Mouse (Mus musculus) thymus, adult 2 months (tissue): ENCODE data around the gene Chst11. TPM values are rescaled to one million over a fixed set of nuclear protein-coding genes. Genes with fewer than 3 reads are reported as not detected.
A peak's percentile ranks its signal among the peaks of the same experiment; 100 is the strongest.

Source experiments
- DNase-seq: peaks from one replicate; pipeline ENCODE4 v3.0.0; 2021
- H3K27ac ChIP-seq: fragments of 200-500 bp; 2 replicates; pipeline ENCODE4 v1.5.1; 2012; ENCODE audit warnings: low read length, control low read depth; ENCODE audit not compliant: control insufficient read depth, insufficient read depth
- H3K27me3 ChIP-seq: fragments of 200-500 bp; 2 replicates; pipeline ENCODE4 v1.6.1; 2012; ENCODE audit warnings: mild to moderate bottlenecking, low read length, moderate library complexity, mixed read lengths; ENCODE audit not compliant: control insufficient read depth, insufficient read depth
- H3K36me3 ChIP-seq: fragments of 200-500 bp; 2 replicates; pipeline ENCODE4 v1.6.1; 2012; ENCODE audit warnings: mild to moderate bottlenecking, low read length, moderate library complexity; ENCODE audit not compliant: control insufficient read depth, insufficient read depth
- H3K4me1 ChIP-seq: fragments of 200-500 bp; replicated peaks from 2 replicates; pipeline ENCODE4 v1.6.1; 2012; ENCODE audit warnings: low read length; ENCODE audit not compliant: control insufficient read depth, insufficient read depth
- H3K4me3 ChIP-seq: fragments of 200-500 bp; 2 replicates; pipeline ENCODE4 v1.5.1; 2012; ENCODE audit warnings: mild to moderate bottlenecking, low read length, control low read depth, moderate library complexity; ENCODE audit not compliant: control insufficient read depth, insufficient read depth
- CTCF ChIP-seq: fragments of 200-500 bp; IDR thresholded peaks from 2 replicates; pipeline ENCODE4 v1.5.1; 2012; ENCODE audit warnings: mild to moderate bottlenecking, control low read depth, low read length, moderate library complexity, borderline replicate concordance; ENCODE audit not compliant: control insufficient read depth, poor library complexity, insufficient read depth; ENCODE audit errors: extremely low read depth
- POLR2A ChIP-seq: fragments of 200-500 bp; IDR thresholded peaks from 2 replicates; pipeline ENCODE4 v1.6.1; 2012; ENCODE audit warnings: mild to moderate bottlenecking, low read length, control low read depth, moderate library complexity; ENCODE audit not compliant: control insufficient read depth, poor library complexity, insufficient read depth; ENCODE audit errors: extremely low read depth
- WGBS: fragments of 180-500 bp; shearing (Covaris S2); methylation state at CpG from one replicate; pipeline ENCODE4 v1.1.7; 2018; 5-methylcytosine and 5-hydroxymethylcytosine counted together
- polyA plus RNA-seq: library from polyadenylated mRNA; depleted of rRNA; stranded (reverse); fragments of >200 nt; gene quantifications from 2 replicates; pipeline ENCODE4 v1.2.3, GENCODE M21; 2012

Gene Chst11
- polyA plus RNA-seq, 1 experiment = 19.4 TPM

GRCm38 (mm10) chr10:83210968-83211583 is 225.8 kb downstream of the Chst11 start:
- Histone ChIP-seq H3K4me3 (no peak overlapping the region), H3K36me3 (no peaks in the 10 kb centered on the region), H3K4me1 (peaks cover 9% of the 10 kb centered on the region), H3K27me3 (no peaks in the 10 kb centered on the region), H3K27ac (no peak overlapping the region)
- WGBS = 77% methylated on average over 6 of the region's 6 CpGs
- no peak for DNase-seq
- TF ChIP-seq CTCF (no peak), POLR2A (no peak)

GRCm38 (mm10) chr10:83212618-83213017 is 227.3 kb downstream of the Chst11 start:
- Histone ChIP-seq H3K36me3 (no peaks in the 10 kb centered on the region), H3K27me3 (no peaks in the 10 kb centered on the region), H3K27ac (no peak overlapping the region), H3K4me3 (no peak overlapping the region), H3K4me1 (peaks cover 3% of the 10 kb centered on the region)
- no peak for DNase-seq
- TF ChIP-seq CTCF = no peak
- TF ChIP-seq POLR2A = no peak
- WGBS = 96% methylated on average over 4 of the region's 4 CpGs

GRCm38 (mm10) chr10:83215559-83215958 is 230.3 kb downstream of the Chst11 start:
- Histone ChIP-seq H3K27ac (no peak overlapping the region), H3K4me1 (peaks cover 3% of the 10 kb centered on the region), H3K36me3 (no peaks in the 10 kb centered on the region), H3K4me3 (no peak overlapping the region), H3K27me3 (no peaks in the 10 kb centered on the region)
- DNase-seq = no peak
- TF ChIP-seq POLR2A = no peak
- TF ChIP-seq CTCF = no peak
- 32% methylated on average over 5 of the region's 5 CpGs for WGBS

- no peak for DNase-seq
- H3K27ac ChIP-seq = no peak overlapping the region
- peaks cover 3% of the 10 kb centered on the region for H3K4me1 ChIP-seq
- H3K4me3 ChIP-seq = no peak overlapping the region
- no peaks in the 10 kb centered on the region for H3K36me3 ChIP-seq
- 90% methylated on average over 5 of the region's 5 CpGs for WGBS
- TF ChIP-seq CTCF = no peak
- no peak for TF ChIP-seq POLR2A
- H3K27me3 ChIP-seq = no peaks in the 10 kb centered on the region
These were observed 232.0 kb downstream of the Chst11 start for GRCm38 (mm10) chr10:83217256-83217655.

- Histone ChIP-seq H3K4me3 (no peak overlapping the region), H3K36me3 (no peaks in the 10 kb centered on the region), H3K4me1 (peaks cover 3% of the 10 kb centered on the region), H3K27me3 (no peaks in the 10 kb centered on the region), H3K27ac (no peak overlapping the region)
- WGBS = 81% methylated on average over 2 of the region's 2 CpGs
- TF ChIP-seq CTCF (no peak), POLR2A (no peak)
- no peak for DNase-seq
These were observed 233.5 kb downstream of the Chst11 start for GRCm38 (mm10) chr10:83218778-83219177.

- peak; percentile 71 for DNase-seq
- TF ChIP-seq CTCF (peak; percentile 72; the same call in 1 of the 2 replicates), POLR2A (no peak)
These were observed 234.4 kb downstream of the Chst11 start for GRCm38 (mm10) chr10:83219729-83220128.

GRCm38 (mm10) chr10:83220217-83220616 is 234.9 kb downstream of the Chst11 start:
- WGBS = 78% methylated on average over 10 of the region's 10 CpGs
- peaks cover 3% of the 10 kb centered on the region for H3K4me1 ChIP-seq
- TF ChIP-seq POLR2A (no peak), CTCF (no peak)
- H3K27me3 ChIP-seq = no peaks in the 10 kb centered on the region
- H3K4me3 ChIP-seq = no peak overlapping the region
- DNase-seq = no peak
- H3K27ac ChIP-seq = no peak overlapping the region
- no peaks in the 10 kb centered on the region for H3K36me3 ChIP-seq

More at GRCm38 (mm10) chr10:83219729-83220128, 234.4 kb downstream of the Chst11 start:
- Histone ChIP-seq H3K4me3 (no peak overlapping the region), H3K36me3 (no peaks in the 10 kb centered on the region), H3K27ac (no peak overlapping the region), H3K27me3 (no peaks in the 10 kb centered on the region), H3K4me1 (peaks cover 3% of the 10 kb centered on the region)
- 34% methylated on average over 12 of the region's 12 CpGs for WGBS
